In the genomic region with DNA sequence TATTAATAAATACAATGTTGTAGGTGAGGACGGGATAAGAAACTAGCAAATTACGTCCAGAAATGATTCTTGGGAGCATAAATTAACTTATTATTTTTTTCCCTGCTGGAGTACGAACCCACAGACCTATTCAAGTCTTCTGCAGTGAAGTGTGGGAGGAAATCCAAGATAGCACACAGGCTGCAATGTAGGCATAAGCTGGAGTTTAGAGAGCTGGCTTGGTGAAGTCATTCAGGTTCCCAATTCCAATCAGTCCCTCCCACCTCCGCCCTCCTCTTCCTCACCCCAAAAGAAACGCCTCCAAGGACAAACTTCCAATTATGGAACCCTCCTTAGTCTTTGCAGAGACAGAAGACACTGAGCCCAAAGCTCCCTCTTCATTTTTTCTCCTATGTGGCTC, we compare ENCODE assay signal across 9 mouse cellular contexts. TPM values are rescaled to one million over a fixed set of nuclear protein-coding genes. Genes with fewer than 3 reads are reported as not detected.
DNase-seq lines count a peak whose midpoint lies in the region; ATAC-seq lines count a peak whose summit lies in the region.
"Had no signal": no experiment of that assay in that cellular context is flagged by ENCODE, and none has a peak within 500 bp of the region (broad histone marks: within the 10 kb centered on the region; RNA-seq: fewer than 3 reads in every experiment).

No protein-coding gene starts in this region.

- WGBS in heart, embryonic 14.5 days: 48% methylated on average over 5 of the region's 5 CpGs
- 45% methylated on average over 5 of the region's 5 CpGs for WGBS in lung, embryonic 16.5 days
- 64% methylated on average over 5 of the region's 5 CpGs for WGBS in hindbrain, embryonic 16.5 days
- 45% methylated on average over 5 of the region's 5 CpGs for WGBS in stomach, embryonic 14.5 days
- 49% methylated on average over 5 of the region's 5 CpGs for WGBS in liver, embryonic 12.5 days (ENCODE audit: insufficient replicate concordance)

- intact Hi-C loops in heart, postnatal 36 days (cut with DNase I): no loop called here

- no peak overlapping the region for H3K27ac ChIP-seq in heart, embryonic 14.5 days (replicated peaks in 1 of 2; ENCODE audit: control insufficient read depth in 1 of 2, insufficient read depth in 1 of 2, low read depth in 2 of 2, low read length in 2 of 2)
- peak overlapping the region; percentile 65; the same call in 1 of the 2 replicates for H3K27ac ChIP-seq in lung, embryonic 16.5 days (ENCODE audit: low read length)
- no peak overlapping the region for H3K27ac ChIP-seq in hindbrain, embryonic 16.5 days (ENCODE audit: low read depth, low read length)
- H3K27ac ChIP-seq in stomach, embryonic 14.5 days (ENCODE audit: low read length): peak overlapping the region; percentile 91; the same call in 1 of the 2 replicates
- H3K27ac ChIP-seq in liver, embryonic 12.5 days: no peak overlapping the region

- H3K4me1 ChIP-seq in heart, embryonic 14.5 days (ENCODE audit: control insufficient read depth in 2 of 2, insufficient read depth in 2 of 2, low read length in 2 of 2): peaks cover 5% of the 10 kb centered on the region in 2 experiments; a peak in 3 of 4 replicates
- H3K4me1 ChIP-seq in lung, embryonic 16.5 days (replicated peaks; ENCODE audit: control insufficient read depth, insufficient read depth, low read length): peaks cover 4% of the 10 kb centered on the region; the same call in 1 of the 2 replicates
- H3K4me1 ChIP-seq in hindbrain, embryonic 16.5 days (ENCODE audit: control insufficient read depth, insufficient read depth, low read depth, low read length): peaks cover 7% of the 10 kb centered on the region
- H3K4me1 ChIP-seq in stomach, embryonic 14.5 days (ENCODE audit: control insufficient read depth, insufficient read depth, low read length): 0 out of 2 replicates have a peak, but pooled peaks cover 4% of the 10 kb centered on the region
- 0 out of 2 replicates have a peak, but pooled peaks cover 7% of the 10 kb centered on the region for H3K4me1 ChIP-seq in liver, embryonic 12.5 days

- no peaks in the 10 kb centered on the region for H3K36me3 ChIP-seq in heart, embryonic 14.5 days (ENCODE audit: control insufficient read depth, insufficient read depth, low read length)
- no peaks in the 10 kb centered on the region for H3K36me3 ChIP-seq in lung, embryonic 16.5 days (ENCODE audit: control insufficient read depth, insufficient read depth, low read length)
- no peaks in the 10 kb centered on the region for H3K36me3 ChIP-seq in hindbrain, embryonic 16.5 days (ENCODE audit: control insufficient read depth, insufficient read depth, low read length)
- H3K36me3 ChIP-seq in stomach, embryonic 14.5 days (ENCODE audit: control insufficient read depth, insufficient read depth, low read length): no peaks in the 10 kb centered on the region
- H3K36me3 ChIP-seq in liver, embryonic 12.5 days: no peaks in the 10 kb centered on the region

- H3K9ac ChIP-seq in heart, embryonic 14.5 days (ENCODE audit: low read length): no peak overlapping the region
- H3K9ac ChIP-seq in lung, embryonic 16.5 days (ENCODE audit: low read length): peak overlapping the region; percentile 55
- no peak overlapping the region for H3K9ac ChIP-seq in hindbrain, embryonic 16.5 days (ENCODE audit: low read depth, low read length)
- H3K9ac ChIP-seq in stomach, embryonic 14.5 days (replicated peaks; ENCODE audit: low read depth, low read length): no peak overlapping the region
- no peak overlapping the region for H3K9ac ChIP-seq in liver, embryonic 12.5 days

- H3K9me3 ChIP-seq in heart, embryonic 14.5 days (ENCODE audit: control insufficient read depth, low read length): no peaks in the 10 kb centered on the region
- H3K9me3 ChIP-seq in lung, embryonic 16.5 days (ENCODE audit: control insufficient read depth, low read length): no peaks in the 10 kb centered on the region
- no peaks in the 10 kb centered on the region for H3K9me3 ChIP-seq in hindbrain, embryonic 16.5 days (ENCODE audit: control insufficient read depth, low read length)
- no peaks in the 10 kb centered on the region for H3K9me3 ChIP-seq in stomach, embryonic 14.5 days (ENCODE audit: control insufficient read depth, low read depth, low read length)
- H3K9me3 ChIP-seq in liver, embryonic 12.5 days (replicated peaks): no peaks in the 10 kb centered on the region

- H3K4me2 ChIP-seq in heart, embryonic 14.5 days (ENCODE audit: low read length): peak overlapping the region; percentile 79
- peak overlapping the region; percentile 68 for H3K4me2 ChIP-seq in lung, embryonic 16.5 days (ENCODE audit: low read depth, low read length)
- H3K4me2 ChIP-seq in hindbrain, embryonic 16.5 days (ENCODE audit: low read length): peak overlapping the region; percentile 99
- H3K4me2 ChIP-seq in stomach, embryonic 14.5 days (replicated peaks; ENCODE audit: low read depth, low read length): peak overlapping the region; percentile 71
- H3K4me2 ChIP-seq in liver, embryonic 12.5 days: no peak overlapping the region

- no peak for DNase-seq in heart, postnatal 36 days
- DNase-seq in lung, postnatal 10 days: no peak
- no peak for DNase-seq in cerebellum, adult 18-20 months

- no peaks in the 10 kb centered on the region for H3K27me3 ChIP-seq in heart, embryonic 14.5 days (ENCODE audit: control insufficient read depth, insufficient read depth, low read length)
- no peaks in the 10 kb centered on the region for H3K27me3 ChIP-seq in lung, embryonic 16.5 days (ENCODE audit: control insufficient read depth, insufficient read depth, low read depth, low read length)
- H3K27me3 ChIP-seq in hindbrain, embryonic 16.5 days (replicated peaks; ENCODE audit: control insufficient read depth, insufficient read depth, low read length): no peaks in the 10 kb centered on the region
- no peaks in the 10 kb centered on the region for H3K27me3 ChIP-seq in stomach, embryonic 14.5 days (ENCODE audit: control insufficient read depth, insufficient read depth, low read length)
- peaks cover 21% of the 10 kb centered on the region for H3K27me3 ChIP-seq in liver, embryonic 12.5 days (replicated peaks)

- no peak for ATAC-seq in heart, embryonic 14.5 days (ENCODE audit: insufficient number of reproducible peaks, insufficient read depth, low FRiP score, low read depth)
- ATAC-seq in lung, embryonic 16.5 days (ENCODE audit: low read depth): no peak
- no peak for ATAC-seq in hindbrain, embryonic 16.5 days
- ATAC-seq in stomach, embryonic 14.5 days (ENCODE audit: insufficient number of reproducible peaks, insufficient read depth, low FRiP score, low read depth): no peak
- ATAC-seq in liver, embryonic 12.5 days: no peak

- H3K4me3 ChIP-seq in heart, embryonic 14.5 days (ENCODE audit: control insufficient read depth in 1 of 2, insufficient read depth in 1 of 2, low read depth in 1 of 2, low read length in 2 of 2): peak overlapping the region in 1 of 2 experiments; percentile 35; a peak in 1 of 4 replicates
- peak overlapping the region; percentile 43 for H3K4me3 ChIP-seq in lung, embryonic 16.5 days (ENCODE audit: low read length)
- no peak overlapping the region for H3K4me3 ChIP-seq in hindbrain, embryonic 16.5 days (ENCODE audit: low read length)
- H3K4me3 ChIP-seq in stomach, embryonic 14.5 days (ENCODE audit: low read depth, low read length): peak overlapping the region; percentile 37
- no peak overlapping the region for H3K4me3 ChIP-seq in liver, embryonic 12.5 days
- H3K4me3 ChIP-seq: myocyte had no signal

RNA-seq across cellular contexts. Expression of a gene that starts 0.9 kb away (rescaled TPM):
- 0.22 and 0.39 TPM in 2 replicates for polyA plus RNA-seq in heart, embryonic 14.5 days (2014; fragmentation: Nextera tagmentation; extraction: Ambion mirVana)
- total RNA-seq in heart, postnatal 36 days (2021): under 1 TPM; 0.30 to 0.44 TPM
- polyA plus RNA-seq in lung, embryonic 16.5 days (2015; fragmentation: Nextera tagmentation; extraction: Ambion mirVana): 6.9 and 7.3 TPM in 2 replicates
- polyA plus RNA-seq in hindbrain, embryonic 16.5 days (2015; fragmentation: Nextera tagmentation; extraction: Ambion mirVana): 0.48 and 0.55 TPM in 2 replicates
- 14.7 and 15.5 TPM in 2 replicates for polyA plus RNA-seq in stomach, embryonic 14.5 days (2014; fragmentation: Nextera tagmentation; extraction: Ambion mirVana)
- polyA plus RNA-seq in liver, embryonic 12.5 days (2016; fragmentation: Nextera tagmentation; extraction: Ambion mirVana): 0.23 and 0.46 TPM in 2 replicates
- polyA plus RNA-seq: myocyte had no signal

RNA-seq across cellular contexts. Expression of a gene that starts 54.6 kb away (rescaled TPM):
- polyA plus RNA-seq in heart, embryonic 14.5 days (2014; fragmentation: Nextera tagmentation; extraction: Ambion mirVana): 17.3 and 17.6 TPM in 2 replicates
- 10 to 100 TPM; 10.0 to 11.6 TPM for total RNA-seq in heart, postnatal 36 days (2021)
- polyA plus RNA-seq in lung, embryonic 16.5 days (2015; fragmentation: Nextera tagmentation; extraction: Ambion mirVana): 26.6 and 27.2 TPM in 2 replicates
- 23.1 and 24.0 TPM in 2 replicates for polyA plus RNA-seq in hindbrain, embryonic 16.5 days (2015; fragmentation: Nextera tagmentation; extraction: Ambion mirVana)
- 27.1 and 29.2 TPM in 2 replicates for polyA plus RNA-seq in stomach, embryonic 14.5 days (2014; fragmentation: Nextera tagmentation; extraction: Ambion mirVana)
- 24.3 and 24.6 TPM in 2 replicates for polyA plus RNA-seq in liver, embryonic 12.5 days (2016; fragmentation: Nextera tagmentation; extraction: Ambion mirVana)

Comparison
In these comparisons a context has a peak if more than half of its experiments do, and no peak if none do; other contexts are left out.
1. H3K27ac ChIP-seq: peak in lung, embryonic 16.5 days (single experiment) and stomach, embryonic 14.5 days (single experiment); none in heart, embryonic 14.5 days (0 of 2), hindbrain, embryonic 16.5 days (single experiment) and liver, embryonic 12.5 days (single experiment).
2. H3K4me3 ChIP-seq: peak in lung, embryonic 16.5 days (single experiment) and stomach, embryonic 14.5 days (single experiment); none in hindbrain, embryonic 16.5 days (single experiment) and liver, embryonic 12.5 days (single experiment).